Mouse (Mus musculus) brain, embryonic 14.5 days (tissue): ENCODE measurements around the gene Gm29609.

Experiments
- CTCF ChIP-seq: fragments of 200-500 bp; IDR thresholded peaks from 2 replicates; pipeline ENCODE4 v1.5.1; 2012; ENCODE audit warnings: inconsistent platforms, mild to moderate bottlenecking, moderate library complexity, borderline replicate concordance; ENCODE audit not compliant: insufficient read depth, insufficient read length; ENCODE audit errors: extremely low read depth
- POLR2A ChIP-seq: fragments of 200-500 bp; IDR thresholded peaks from 2 replicates; pipeline ENCODE4 v1.6.1; 2012; ENCODE audit warnings: mild to moderate bottlenecking, inconsistent platforms, borderline replicate concordance; ENCODE audit not compliant: poor library complexity, insufficient read depth, insufficient read length, severe bottlenecking; ENCODE audit errors: extremely low read depth

GRCm38 (mm10) chr5:31154152-31154553 is 25.6 kb downstream of the Gm29609 start, which contains the start of gene Mpv17:
- peak; percentile 63; the same call in 1 of the 2 replicates for TF ChIP-seq POLR2A
- TF ChIP-seq CTCF = no peak
